Mouse (Mus musculus) layer of hippocampus, adult 2 months (tissue): ENCODE data around the gene Cbfa2t3. TPM values are rescaled to one million over a fixed set of nuclear protein-coding genes. Genes with fewer than 3 reads are reported as not detected.

Source experiments
- DNase-seq, 2 experiments: peaks; one replicate each; pipeline ENCODE4 v3.0.0; 2022; ENCODE audit warnings: low spot score in 2 of 2
- H3K27ac ChIP-seq: fragments of 200-600 bp; 2 replicates; pipeline ENCODE4 v1.8.1; 2022
- H3K4me3 ChIP-seq: fragments of 200-600 bp; 2 replicates; pipeline ENCODE4 v1.8.1; 2022; ENCODE audit warnings: mild to moderate bottlenecking
- CTCF ChIP-seq: fragments of 200-600 bp; conservative IDR thresholded peaks from 2 replicates; pipeline ENCODE4 v1.8.1; 2022; ENCODE audit warnings: antibody characterized with exemption, mild to moderate bottlenecking, moderate library complexity
- total RNA-seq, 2 experiments: library from RNA; stranded (reverse); gene quantifications; 2 replicates each; pipeline ENCODE4 v1.2.3; 2021

Cbfa2t3 gene
- total RNA-seq, 2 experiments from 2014 or later, result 38.0 to 49.8 TPM

- Histone ChIP-seq H3K4me3 (no peak overlapping the region), H3K27ac (no peak overlapping the region)
- no peak for DNase-seq
- TF ChIP-seq CTCF, result peak; percentile 5; the same call in 1 of the 2 replicates
These were observed 1.3 kb downstream of the Cbfa2t3 start for GRCm38 (mm10) chr8:122697586-122697985.

DNA sequence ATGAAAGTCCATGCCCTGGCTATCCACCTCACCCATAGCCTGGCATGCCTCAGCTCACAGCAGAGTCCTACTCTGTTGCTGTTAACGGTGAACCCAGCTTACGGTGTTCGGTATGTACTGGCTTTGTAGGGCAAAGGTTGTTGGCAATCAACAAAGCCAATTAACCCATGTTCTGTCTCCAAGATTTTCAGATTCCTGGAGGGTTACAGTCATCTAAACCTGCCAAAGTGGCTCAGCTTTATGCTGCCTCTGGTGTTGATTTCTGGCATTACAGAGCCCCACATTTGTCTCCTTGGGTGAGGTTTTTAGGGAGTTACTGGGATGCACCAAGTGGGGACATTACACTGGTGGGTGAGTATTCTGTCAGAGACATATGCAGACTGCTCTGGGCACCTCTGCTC lies 1.7 kb downstream of the Cbfa2t3 start:
- Histone ChIP-seq H3K4me3 (no peak overlapping the region), H3K27ac (no peak overlapping the region)
- peak; percentile 93 for TF ChIP-seq CTCF
- DNase-seq, result peak in 1 of 2 experiments; percentile 35

- Histone ChIP-seq H3K4me3 (no peak overlapping the region), H3K27ac (no peak overlapping the region)
- no peak for TF ChIP-seq CTCF
- DNase-seq, result peak in 1 of 2 experiments; percentile 16
These were observed 3.4 kb downstream of the Cbfa2t3 start for GRCm38 (mm10) chr8:122695438-122696042.

- TF ChIP-seq CTCF, result no peak
- DNase-seq, result no peak
- no peak overlapping the region for H3K4me3 ChIP-seq
- H3K27ac ChIP-seq, result no peak overlapping the region
These were observed 6.8 kb downstream of the Cbfa2t3 start for GRCm38 (mm10) chr8:122692152-122692551.

- Histone ChIP-seq H3K4me3 (no peak overlapping the region), H3K27ac (no peak overlapping the region)
- no peak for TF ChIP-seq CTCF
- DNase-seq, result no peak
These were observed 7.9 kb downstream of the Cbfa2t3 start for GRCm38 (mm10) chr8:122691018-122691417.

DNA sequence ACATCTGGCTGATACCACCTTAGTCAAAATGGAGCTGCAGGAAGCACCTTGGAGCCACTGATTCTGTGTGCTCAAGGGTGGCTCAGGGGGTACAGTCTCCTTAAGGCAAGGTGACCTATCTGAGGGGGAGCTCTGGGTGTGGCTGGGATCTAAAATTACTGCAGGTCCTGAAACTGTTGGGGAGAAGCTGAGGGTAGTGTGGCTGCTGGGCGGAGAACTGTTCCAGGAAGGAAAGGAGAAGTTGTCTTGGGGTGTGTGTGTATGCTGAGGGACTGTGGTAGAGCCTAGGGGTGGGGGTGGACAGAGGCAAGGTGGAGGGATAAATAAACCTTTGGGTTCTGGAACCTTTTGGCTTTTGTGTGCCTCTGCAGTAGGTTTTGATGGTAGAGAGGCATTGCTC lies 9.6 kb downstream of the Cbfa2t3 start:
- no peak overlapping the region for H3K27ac ChIP-seq
- TF ChIP-seq CTCF, result no peak
- no peak for DNase-seq
- H3K4me3 ChIP-seq, result no peak overlapping the region

DNA sequence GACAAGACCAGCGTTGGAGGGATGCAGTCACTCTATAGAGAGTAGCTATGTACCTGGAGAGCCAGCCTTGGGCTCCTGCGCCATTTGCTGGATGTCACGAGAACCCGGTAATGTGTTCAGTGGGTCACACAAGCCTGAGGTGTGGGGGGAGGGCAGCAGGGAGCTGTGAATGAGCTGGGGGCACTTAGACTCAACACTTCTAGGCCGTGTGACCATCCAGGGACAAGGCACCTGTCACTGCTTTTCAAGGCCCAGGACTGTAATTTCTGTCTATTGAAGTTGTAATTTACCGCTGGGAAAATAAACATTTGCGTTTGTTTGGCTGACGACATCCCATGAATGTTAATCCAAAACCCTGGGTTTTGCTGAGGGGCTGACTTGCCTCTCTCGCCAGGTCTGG lies 12.0 kb downstream of the Cbfa2t3 start:
- no peak for TF ChIP-seq CTCF
- Histone ChIP-seq H3K27ac (no peak overlapping the region), H3K4me3 (no peak overlapping the region)
- no peak for DNase-seq

DNA sequence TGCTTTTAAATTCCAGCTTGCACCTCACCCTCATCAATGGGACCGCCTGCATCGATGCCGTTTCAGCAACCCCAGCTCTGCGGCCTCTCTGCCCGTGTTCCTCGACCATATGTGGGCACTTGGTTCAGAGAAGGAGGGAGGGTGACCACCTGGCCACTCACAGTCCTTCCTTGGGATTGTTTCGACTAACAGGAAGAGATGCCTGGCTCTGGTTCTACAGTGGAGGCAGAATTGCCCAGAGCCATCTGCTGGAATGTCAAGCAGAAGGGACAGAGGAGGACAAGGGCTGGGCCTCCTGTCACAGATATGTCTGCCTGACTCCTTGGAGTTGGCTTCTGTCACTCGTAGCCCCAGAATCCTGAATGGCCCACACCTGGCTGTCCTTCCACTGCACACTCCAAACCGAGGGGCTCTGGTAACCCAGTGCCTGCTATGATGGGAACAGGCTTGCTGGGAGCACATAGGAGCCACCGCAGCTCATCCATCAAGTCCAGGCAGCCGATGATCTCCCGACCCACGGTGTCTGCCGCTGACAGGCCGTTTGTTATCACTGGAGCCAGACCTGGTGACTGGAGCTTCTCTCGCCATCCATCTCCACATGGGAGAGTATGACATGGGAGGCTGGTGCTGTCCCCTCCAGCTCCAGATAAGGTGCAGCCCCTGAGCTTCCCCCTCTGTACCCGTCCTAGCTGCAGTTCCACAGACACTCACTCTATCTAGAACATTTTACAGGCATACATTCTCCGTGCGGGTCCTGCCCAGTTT lies 13.6 kb downstream of the Cbfa2t3 start:
- no peak for TF ChIP-seq CTCF
- no peak overlapping the region for H3K4me3 ChIP-seq
- H3K27ac ChIP-seq, result no peak overlapping the region
- no peak for DNase-seq

DNA sequence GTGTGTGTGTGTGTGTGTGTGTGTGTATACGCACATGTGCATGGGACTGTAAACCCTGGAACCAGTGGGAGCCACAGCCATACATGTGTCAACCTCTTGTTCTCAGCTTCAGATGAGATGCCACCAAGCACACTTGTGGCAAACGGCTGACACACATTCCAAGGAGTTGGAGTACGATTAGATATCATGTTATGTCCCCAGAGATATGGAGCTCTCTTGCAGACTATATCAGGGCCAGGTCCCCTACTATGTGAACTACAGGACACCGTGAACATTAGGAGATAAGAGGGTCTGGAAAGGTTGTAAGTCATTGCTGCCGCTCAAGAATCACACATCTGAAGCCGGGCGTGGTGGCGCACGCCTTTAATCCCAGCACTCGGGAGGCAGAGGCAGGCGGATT lies 16.1 kb downstream of the Cbfa2t3 start:
- no peak for TF ChIP-seq CTCF
- Histone ChIP-seq H3K27ac (no peak overlapping the region), H3K4me3 (no peak overlapping the region)
- DNase-seq, result no peak

DNA sequence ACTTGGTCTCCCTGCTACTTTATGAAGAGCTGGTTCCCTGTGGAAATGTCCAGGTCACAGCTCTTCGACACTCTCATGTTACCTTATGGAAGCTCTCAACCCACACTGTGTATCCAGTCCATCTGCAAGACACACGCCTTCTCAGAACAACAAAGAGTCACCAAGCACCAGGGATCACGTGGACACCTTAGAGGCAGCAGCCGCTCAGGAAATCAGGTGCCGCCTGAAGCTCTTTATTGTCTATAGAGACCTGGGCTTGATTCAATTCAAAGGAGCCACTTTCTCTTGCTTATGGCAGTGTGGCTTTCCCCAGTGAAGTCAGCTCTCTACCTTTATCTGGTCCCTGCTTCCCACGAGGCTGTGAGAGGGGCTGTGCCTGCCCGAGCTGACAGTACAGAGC lies 18.7 kb downstream of the Cbfa2t3 start:
- TF ChIP-seq CTCF, result no peak
- no peak for DNase-seq
- no peak overlapping the region for H3K27ac ChIP-seq
- H3K4me3 ChIP-seq, result no peak overlapping the region

DNA sequence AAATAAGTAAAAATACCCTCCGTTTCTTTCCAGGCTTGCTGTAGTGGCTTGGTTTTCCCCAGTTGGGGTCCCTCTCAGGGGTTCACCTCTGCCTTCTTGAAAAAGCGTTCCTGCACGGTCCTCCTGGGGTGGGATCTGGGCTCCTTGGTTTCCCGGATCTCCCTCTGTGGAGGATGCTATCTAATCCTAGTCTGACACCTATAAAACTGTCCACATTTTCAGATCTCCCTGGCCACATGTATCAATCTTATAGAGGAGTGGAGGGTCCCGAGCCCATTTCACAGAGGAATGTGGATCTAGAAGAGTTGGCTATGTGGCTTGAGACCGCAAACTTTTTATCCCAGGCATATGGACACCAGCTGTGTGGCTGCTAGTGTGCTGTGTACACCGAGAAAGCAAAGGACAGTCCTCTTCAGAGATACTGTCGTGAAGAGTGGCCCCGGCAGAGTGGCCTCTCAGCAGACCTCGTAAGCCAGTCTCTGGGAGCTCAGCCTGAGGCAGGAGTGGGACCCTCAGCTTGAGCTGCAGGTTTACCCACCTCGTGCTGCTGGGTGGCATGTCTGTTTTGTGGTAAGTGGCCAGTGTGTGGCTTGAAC lies 19.5 kb downstream of the Cbfa2t3 start:
- H3K4me3 ChIP-seq, result no peak overlapping the region
- H3K27ac ChIP-seq, result no peak overlapping the region

GRCm38 (mm10) chr8:122678896-122679210 lies 20.1 kb downstream of the Cbfa2t3 start:
- no peak for TF ChIP-seq CTCF
- peak in 1 of 2 experiments; percentile 16 for DNase-seq
- Histone ChIP-seq H3K4me3 (peak overlapping the region; percentile 82), H3K27ac (peak overlapping the region; percentile 96; the same call in 1 of the 2 replicates)

More for the DNA sequence above, 19.5 kb downstream of the Cbfa2t3 start:
- DNase-seq, result no peak
- no peak for TF ChIP-seq CTCF

- TF ChIP-seq CTCF, result peak; percentile 100
These were observed 20.6 kb downstream of the Cbfa2t3 start for GRCm38 (mm10) chr8:122678061-122678895.

More at GRCm38 (mm10) chr8:122678061-122678895, 20.6 kb downstream of the Cbfa2t3 start:
- Histone ChIP-seq H3K27ac (peak overlapping the region; percentile 96), H3K4me3 (peak overlapping the region; percentile 82)
- peak; percentile 69 to 89 for DNase-seq
